Mouse (Mus musculus) mouse embryonic stem cell (cell line): ENCODE results near the gene Nup133.
"Not testable (repeated sequence)": the region's sequence is repeated elsewhere in the genome, so short reads cannot be mapped to it uniquely, and the experiment has no call there.

ENCODE experiments used
- in situ Hi-C, 2 experiments: fragments of 300-500 bp; cut with MboI; formaldehyde crosslinking; loops; 1 replicate in 1 of 2; 3 replicates in 1 of 2; pipeline ENCODE4 v1.14.3; 2019 to 2020; ENCODE audit warnings: low sequenced_read_pairs in 2 of 2, low pct_unique_long_range_greater_than_20kb in 1 of 2, mixed read lengths in 1 of 2; ENCODE audit not compliant: unreplicated experiment in 1 of 2

Gene Nup133

GRCm38 (mm10) chr8:123948942-123949685 is at the start of gene Nup133:
Nup133 (minus strand) TSS chr8:123949265.
- in situ Hi-C loops = no loop called here

GRCm38 (mm10) chr8:123993997-123994396 is 44.9 kb upstream of the Nup133 start:
- in situ Hi-C loops = no loop called here

DNA sequence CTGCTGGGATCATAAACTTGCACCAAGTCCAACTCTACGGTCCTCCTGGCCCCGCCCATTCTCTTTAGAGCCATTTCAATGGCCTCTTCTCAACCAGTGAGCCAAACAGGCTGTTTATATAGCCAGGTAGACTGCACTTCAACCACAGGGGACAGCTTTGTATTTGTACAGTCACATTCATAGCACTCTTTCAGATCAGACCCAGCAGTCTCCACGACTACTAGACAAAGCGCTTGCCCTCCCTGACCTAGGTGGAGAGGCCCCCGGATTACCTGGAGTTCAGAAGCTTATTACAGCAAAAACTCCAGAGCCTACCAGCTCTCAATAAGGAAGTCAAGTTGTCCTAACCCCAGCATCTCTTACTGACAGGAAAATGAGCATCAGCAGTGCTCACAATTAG is 44.5 kb upstream of the Nup133 start:
- in situ Hi-C loops = no loop called here

GRCm38 (mm10) chr8:123992587-123992986 is 43.5 kb upstream of the Nup133 start:
- in situ Hi-C loops = no loop called here

- in situ Hi-C loops = no loop called here
These were observed 41.4 kb upstream of the Nup133 start for GRCm38 (mm10) chr8:123990277-123991049.

DNA sequence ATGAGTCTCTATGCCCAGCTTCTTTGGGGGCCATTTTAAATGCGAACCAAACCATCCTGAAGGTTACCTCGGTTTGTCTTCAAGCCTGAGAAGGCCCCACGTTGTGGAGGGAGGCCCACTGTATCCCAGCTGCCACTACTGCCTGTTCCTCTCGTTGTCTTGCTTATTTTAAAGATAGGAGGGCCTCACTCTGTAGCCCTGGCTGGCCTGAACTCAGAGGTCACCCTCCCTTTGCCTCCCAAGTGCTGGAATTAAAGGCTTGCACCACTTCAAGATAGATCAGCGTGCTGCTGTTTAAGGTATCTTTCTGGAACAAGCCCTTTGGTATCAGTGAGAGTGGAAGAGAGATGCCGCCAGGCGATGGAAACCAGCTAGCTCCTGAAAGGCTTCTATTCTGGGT is 40.1 kb upstream of the Nup133 start:
- in situ Hi-C loops = no loop called here

DNA sequence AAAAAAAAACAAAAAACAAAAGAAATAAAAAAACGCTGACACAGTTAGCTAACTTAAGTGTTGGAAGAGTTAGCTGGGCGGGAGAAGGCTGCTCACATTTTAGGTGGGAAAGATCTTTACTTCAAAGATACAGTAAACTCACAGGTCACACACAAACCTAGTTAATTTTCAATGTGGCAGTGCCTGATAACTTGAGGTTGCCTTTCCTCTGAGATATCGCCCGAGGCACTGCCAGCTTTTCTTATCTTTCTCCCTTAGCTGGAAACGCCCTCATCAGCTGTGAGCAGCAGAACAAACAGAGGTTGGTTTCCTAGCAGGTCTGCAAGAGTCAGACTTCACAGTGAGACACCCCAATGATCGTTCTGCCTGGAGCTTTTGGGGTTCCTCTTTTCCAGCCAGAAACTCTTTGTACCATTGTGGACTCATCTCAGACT is 39.6 kb upstream of the Nup133 start:
- in situ Hi-C loops = no loop called here

DNA sequence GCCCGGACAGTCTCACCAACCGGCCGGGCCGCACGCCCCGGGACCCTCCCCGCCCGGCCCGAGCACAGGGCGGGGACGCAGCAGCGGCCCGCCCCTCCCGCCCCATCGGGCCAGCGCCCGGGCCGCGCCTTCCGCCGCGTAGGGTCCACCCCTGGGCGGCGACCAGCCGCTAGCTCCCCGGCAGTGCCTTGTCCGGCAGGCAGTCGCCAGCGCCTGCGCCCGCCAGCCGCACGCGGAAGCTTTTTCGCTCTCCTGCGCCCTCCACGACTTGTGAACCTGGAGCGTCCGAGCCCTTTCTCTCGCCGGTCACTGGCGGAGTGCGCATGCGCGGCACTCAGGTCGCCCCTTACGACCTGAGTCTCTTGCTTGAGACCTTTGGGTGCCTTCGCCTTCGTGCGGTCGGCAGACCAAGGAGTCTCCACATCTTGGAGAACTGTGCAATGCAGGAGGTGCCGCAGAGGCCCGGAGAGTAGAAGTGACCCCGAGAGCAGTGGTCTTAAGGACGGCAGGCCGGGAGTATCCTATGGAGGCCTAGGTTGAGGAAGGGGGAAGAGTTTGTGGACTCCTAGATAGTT is 33.8 kb upstream of the Nup133 start, which contains the start of gene Abcb10:
TSS of gene Abcb10 (minus strand) at position 297 of the 575 bp plus-strand sequence.
- in situ Hi-C loops = no loop called here

- in situ Hi-C loops = no loop called here
These were observed 33.3 kb upstream of the Nup133 start for GRCm38 (mm10) chr8:123982291-123982793.

GRCm38 (mm10) chr8:123981674-123982073 is 32.6 kb upstream of the Nup133 start:
- in situ Hi-C loops = no loop called here

GRCm38 (mm10) chr8:123980239-123980638 is 31.2 kb upstream of the Nup133 start:
- in situ Hi-C loops = no loop called here

GRCm38 (mm10) chr8:123978926-123979325 is 29.9 kb upstream of the Nup133 start:
- in situ Hi-C loops = no loop called here

GRCm38 (mm10) chr8:123978166-123978838 is 29.2 kb upstream of the Nup133 start:
- in situ Hi-C loops = no loop called here

- in situ Hi-C loops = no loop called here
These were observed 28.4 kb upstream of the Nup133 start for GRCm38 (mm10) chr8:123977499-123977898.

- in situ Hi-C loops = no loop called here
These were observed 24.4 kb upstream of the Nup133 start for GRCm38 (mm10) chr8:123973495-123973894.

GRCm38 (mm10) chr8:123966896-123967295 is 17.8 kb upstream of the Nup133 start:
- in situ Hi-C loops = no loop called here

DNA sequence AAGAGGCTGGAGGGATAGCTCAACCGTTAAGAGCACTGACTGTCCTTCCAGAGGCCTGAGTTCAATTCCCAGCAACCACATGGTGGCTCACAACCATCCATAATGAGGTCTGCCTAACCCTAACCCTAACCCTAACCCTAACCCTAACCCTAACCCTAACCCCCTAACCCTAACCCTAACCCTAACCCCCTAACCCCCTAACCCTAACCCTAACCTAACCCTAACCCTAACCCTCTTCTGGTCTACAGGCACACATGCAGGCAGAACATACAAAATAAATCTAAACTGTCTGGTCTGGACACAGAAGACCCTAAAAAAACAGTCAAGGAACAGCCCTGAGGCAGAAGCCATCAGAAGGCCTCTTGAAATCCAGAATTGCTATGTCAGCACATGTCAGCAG is 12.3 kb upstream of the Nup133 start:
- in situ Hi-C loops = no loop called here

GRCm38 (mm10) chr8:123960556-123960955 is 11.5 kb upstream of the Nup133 start:
- in situ Hi-C loops = not testable (repeated sequence)

- in situ Hi-C loops = no loop called here
These were observed 11.0 kb upstream of the Nup133 start for GRCm38 (mm10) chr8:123960056-123960455.
